Mouse (Mus musculus) activated CD4-positive, CD25-positive, alpha-beta regulatory T cell, adult 4 months (primary cell): Measurements from ENCODE around the gene Smad1. TPM values are rescaled to one million over a fixed set of nuclear protein-coding genes. Genes with fewer than 3 reads are reported as not detected.

Experiments used
- ATAC-seq: one replicate; pipeline ENCODE4 v1.8.0; 2017
- polyA plus RNA-seq, 2 experiments: library from polyadenylated mRNA; unstranded; fragments of 100-300 nt; shearing (Covaris generic); gene quantifications; one replicate each; pipeline ENCODE4 v1.2.1; 2017

The Smad1 gene
- polyA plus RNA-seq, 2 experiments from 2014 or later: 4.7 to 5.4 TPM

GRCm38 (mm10) chr8:79293841-79294240, 105.5 kb downstream of the Smad1 start:
- ATAC-seq: no peak

DNA sequence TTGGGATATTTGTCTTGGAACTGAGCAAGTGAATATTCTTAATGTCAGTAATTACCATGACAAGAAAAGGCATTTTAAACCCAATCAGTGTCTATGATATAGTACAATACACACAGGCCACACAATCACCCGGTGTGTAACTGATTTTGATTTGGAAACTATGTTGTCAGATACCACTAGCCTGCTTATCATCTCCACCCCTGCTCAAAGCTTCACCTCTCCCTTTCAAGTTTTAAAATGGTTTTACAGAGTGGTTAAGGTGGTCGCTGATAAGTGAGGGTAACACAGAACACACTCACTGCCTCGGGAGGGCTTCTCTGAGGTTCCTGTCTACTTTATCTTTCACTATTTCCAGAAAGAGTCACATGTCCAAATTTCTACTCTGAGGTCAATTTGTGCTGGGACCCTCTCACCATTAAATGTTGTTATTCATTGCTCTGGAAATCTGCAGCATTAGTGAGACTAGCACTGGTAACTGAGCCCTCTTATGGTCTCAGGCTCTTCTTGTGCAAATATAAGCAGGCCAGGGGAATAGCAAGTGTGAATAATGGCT, 106.5 kb downstream of the Smad1 start:
- no peak for ATAC-seq

- ATAC-seq: no peak
Measured at GRCm38 (mm10) chr8:79289592-79289991, 109.7 kb downstream of the Smad1 start.

DNA sequence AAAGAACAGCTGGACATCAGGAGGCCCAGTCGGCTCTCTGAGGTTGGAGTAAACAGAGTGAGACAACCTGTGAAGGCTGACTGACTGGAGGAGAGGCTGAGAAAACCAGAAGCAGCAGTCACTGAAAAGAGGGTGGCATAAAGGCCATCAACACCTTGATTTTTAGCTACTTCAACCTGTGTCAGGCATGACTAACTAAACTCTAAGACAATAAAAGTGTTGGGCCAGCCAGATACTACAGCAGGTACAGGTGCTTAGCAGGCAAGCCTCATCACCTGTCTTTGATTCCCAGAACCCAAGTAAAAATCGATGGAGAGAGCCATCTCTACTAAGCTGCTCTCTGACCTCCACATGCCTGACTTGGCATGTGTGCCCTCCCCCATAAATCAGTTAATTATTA, 110.6 kb downstream of the Smad1 start:
- ATAC-seq: no peak

Other genes starting within 250 kb of the Smad1 start
- not detected for gene 1700011L22Rik, start 150.9 kb downstream of the Smad1 start, polyA plus RNA-seq
- 1 to 10 TPM; 5.7 to 7.1 TPM for gene Mmaa, start 104.6 kb downstream of the Smad1 start, polyA plus RNA-seq
- 10 to 100 TPM; 13.1 to 20.5 TPM for gene Otud4, start 240.1 kb upstream of the Smad1 start, polyA plus RNA-seq